ENCODE assay signal across 14 mouse cellular contexts in the genomic region with DNA sequence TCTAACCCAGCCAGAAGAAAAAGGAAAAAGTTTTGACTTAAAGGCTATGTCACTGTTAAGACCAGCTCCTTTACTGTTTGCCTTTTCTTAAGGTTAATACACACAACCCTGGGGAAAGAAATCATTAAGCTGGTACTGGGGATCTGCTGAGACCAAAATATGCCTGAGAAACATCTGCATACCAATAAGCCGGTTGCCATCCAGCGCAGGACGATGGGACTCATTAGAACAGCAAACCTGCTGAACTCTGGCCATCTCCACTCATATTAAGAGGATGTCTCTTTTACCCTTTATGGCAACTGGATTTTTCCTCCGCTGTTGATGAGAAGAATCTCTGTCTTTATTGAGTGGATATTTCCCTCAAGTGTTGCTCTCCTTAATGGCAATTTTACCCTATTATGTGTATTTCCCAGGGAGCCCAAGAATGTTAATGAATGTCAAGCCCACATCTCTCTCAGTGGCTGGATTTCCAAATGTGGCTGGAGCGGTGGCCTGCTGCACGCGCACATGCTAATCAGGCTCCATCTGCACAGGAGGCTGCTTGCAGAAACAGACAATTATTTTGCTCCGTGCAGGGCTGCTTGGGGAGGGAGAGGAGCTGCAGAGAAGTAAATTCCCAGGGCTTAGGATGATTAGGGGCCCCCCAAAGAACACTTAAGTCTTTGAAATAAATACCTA.
A peak's percentile ranks its signal among the peaks of the same experiment; 100 is the strongest.
DNase-seq lines count a peak whose midpoint lies in the region; ATAC-seq lines count a peak whose summit lies in the region.
"Had no signal": no experiment of that assay in that cellular context is flagged by ENCODE, and none has a peak within 500 bp of the region (broad histone marks: within the 10 kb centered on the region; RNA-seq: fewer than 3 reads in every experiment).

No protein-coding gene starts in this region.

- peak overlapping the region; percentile 66 for H3K27ac ChIP-seq in embryonic facial prominence, embryonic 12.5 days
- peak overlapping the region; percentile 65; the same call in 1 of the 2 replicates for H3K27ac ChIP-seq in hindbrain, embryonic 12.5 days
- peak overlapping the region; percentile 54 for H3K27ac ChIP-seq in midbrain, embryonic 13.5 days
- no peak overlapping the region for H3K27ac ChIP-seq in heart, embryonic 11.5 days (ENCODE audit: low read depth, low read length)
- H3K27ac ChIP-seq: liver, embryonic 14.5 days; stomach, embryonic 15.5 days had no signal

- 22% methylated on average over 8 of the region's 8 CpGs for WGBS in embryonic facial prominence, embryonic 12.5 days
- WGBS in hindbrain, embryonic 12.5 days, result 25% methylated on average over 8 of the region's 8 CpGs
- WGBS in midbrain, embryonic 13.5 days, result 11% methylated on average over 8 of the region's 8 CpGs
- 55% methylated on average over 8 of the region's 8 CpGs for WGBS in heart, embryonic 11.5 days (ENCODE audit: insufficient replicate concordance)

- peak; percentile 58 for ATAC-seq in embryonic facial prominence, embryonic 12.5 days (ENCODE audit: insufficient number of reproducible peaks, insufficient read depth, low FRiP score, low TSS enrichment)
- ATAC-seq in hindbrain, embryonic 12.5 days (ENCODE audit: low FRiP score), result peak; percentile 91
- peak; percentile 90 for ATAC-seq in midbrain, embryonic 13.5 days
- no peak for ATAC-seq in heart, embryonic 11.5 days (replicated peaks; ENCODE audit: insufficient number of reproducible peaks, low FRiP score, low TSS enrichment)

- no peak overlapping the region for H3K4me3 ChIP-seq in embryonic facial prominence, embryonic 12.5 days
- no peak overlapping the region for H3K4me3 ChIP-seq in hindbrain, embryonic 12.5 days
- H3K4me3 ChIP-seq in midbrain, embryonic 13.5 days (replicated peaks), result no peak overlapping the region
- no peak overlapping the region for H3K4me3 ChIP-seq in heart, embryonic 11.5 days (ENCODE audit: low read depth, low read length)
- H3K4me3 ChIP-seq: stomach, embryonic 15.5 days had no signal

- H3K9ac ChIP-seq in embryonic facial prominence, embryonic 12.5 days, result no peak overlapping the region
- no peak overlapping the region for H3K9ac ChIP-seq in hindbrain, embryonic 12.5 days
- no peak overlapping the region for H3K9ac ChIP-seq in midbrain, embryonic 13.5 days (replicated peaks)
- no peak overlapping the region for H3K9ac ChIP-seq in heart, embryonic 11.5 days (ENCODE audit: low read depth, low read length)
- H3K9ac ChIP-seq: liver, embryonic 14.5 days; stomach, embryonic 15.5 days had no signal

- no peaks in the 10 kb centered on the region for H3K27me3 ChIP-seq in embryonic facial prominence, embryonic 12.5 days
- no peaks in the 10 kb centered on the region for H3K27me3 ChIP-seq in hindbrain, embryonic 12.5 days
- peaks cover 3% of the 10 kb centered on the region; the same call in 1 of the 2 replicates for H3K27me3 ChIP-seq in midbrain, embryonic 13.5 days
- H3K27me3 ChIP-seq in heart, embryonic 11.5 days (ENCODE audit: control insufficient read depth, insufficient read depth, low read length), result no peaks in the 10 kb centered on the region
- H3K27me3 ChIP-seq: stomach, embryonic 15.5 days had no signal

- H3K4me2 ChIP-seq in embryonic facial prominence, embryonic 12.5 days (replicated peaks), result peak overlapping the region; percentile 28; the same call in 1 of the 2 replicates
- 0 out of 2 replicates have a peak overlapping the region, but pooled peaks have one; percentile 5 for H3K4me2 ChIP-seq in hindbrain, embryonic 12.5 days (replicated peaks)
- H3K4me2 ChIP-seq in midbrain, embryonic 13.5 days (replicated peaks), result peak overlapping the region; percentile 22
- no peak overlapping the region for H3K4me2 ChIP-seq in heart, embryonic 11.5 days
- H3K4me2 ChIP-seq: stomach, embryonic 15.5 days had no signal

- no peaks in the 10 kb centered on the region for H3K36me3 ChIP-seq in embryonic facial prominence, embryonic 12.5 days
- no peaks in the 10 kb centered on the region for H3K36me3 ChIP-seq in hindbrain, embryonic 12.5 days
- H3K36me3 ChIP-seq in midbrain, embryonic 13.5 days, result no peaks in the 10 kb centered on the region
- H3K36me3 ChIP-seq in heart, embryonic 11.5 days (ENCODE audit: control insufficient read depth, insufficient read depth, low read length), result no peaks in the 10 kb centered on the region
- H3K36me3 ChIP-seq: stomach, embryonic 15.5 days had no signal

- no peaks in the 10 kb centered on the region for H3K9me3 ChIP-seq in embryonic facial prominence, embryonic 12.5 days
- H3K9me3 ChIP-seq in hindbrain, embryonic 12.5 days (replicated peaks), result no peaks in the 10 kb centered on the region
- no peaks in the 10 kb centered on the region for H3K9me3 ChIP-seq in midbrain, embryonic 13.5 days
- H3K9me3 ChIP-seq in heart, embryonic 11.5 days (replicated peaks; ENCODE audit: control insufficient read depth, low read length), result no peaks in the 10 kb centered on the region
- H3K9me3 ChIP-seq: stomach, embryonic 15.5 days had no signal

- DNase-seq in embryo, embryonic 10.5 days (ENCODE audit: low spot score), result peak; percentile 55
- no peak for DNase-seq in adrenal gland, adult 8-10 months
- DNase-seq in left cerebral cortex, postnatal 36 days (ENCODE audit: low spot score in 2 of 2), result no peak
- DNase-seq in left cerebral cortex, adult 11 months (ENCODE audit: low spot score), result no peak
- DNase-seq: adrenal gland, postnatal 10 days; cerebellum, adult 9-11 months; heart, postnatal 10 days; layer of hippocampus, adult 9-11 months had no signal

- intact Hi-C loops in left cerebral cortex, postnatal 36 days (cut with DNase I), result no loop called here

- H3K4me1 ChIP-seq in embryonic facial prominence, embryonic 12.5 days, result peaks cover 20% of the 10 kb centered on the region
- H3K4me1 ChIP-seq in hindbrain, embryonic 12.5 days, result peaks cover 19% of the 10 kb centered on the region
- H3K4me1 ChIP-seq in midbrain, embryonic 13.5 days (replicated peaks), result peaks cover 33% of the 10 kb centered on the region
- H3K4me1 ChIP-seq in heart, embryonic 11.5 days (ENCODE audit: control insufficient read depth, insufficient read depth, low read length), result 0 out of 2 replicates have a peak, but pooled peaks cover 3% of the 10 kb centered on the region
